Mouse (Mus musculus) liver, embryonic 14.5 days (tissue): Measurements from ENCODE around the gene Lrp5.
A peak's percentile ranks its signal among the peaks of the same experiment; 100 is the strongest.

ENCODE experiments used
- CTCF ChIP-seq: IDR thresholded peaks from 2 replicates; pipeline ENCODE4 v1.5.1; 2016; ENCODE audit warnings: antibody characterized with exemption, low read depth, control low read depth
- EP300 ChIP-seq: IDR thresholded peaks from 2 replicates; pipeline ENCODE4 v1.6.1; 2016; ENCODE audit warnings: antibody characterized with exemption, low read depth

DNA sequence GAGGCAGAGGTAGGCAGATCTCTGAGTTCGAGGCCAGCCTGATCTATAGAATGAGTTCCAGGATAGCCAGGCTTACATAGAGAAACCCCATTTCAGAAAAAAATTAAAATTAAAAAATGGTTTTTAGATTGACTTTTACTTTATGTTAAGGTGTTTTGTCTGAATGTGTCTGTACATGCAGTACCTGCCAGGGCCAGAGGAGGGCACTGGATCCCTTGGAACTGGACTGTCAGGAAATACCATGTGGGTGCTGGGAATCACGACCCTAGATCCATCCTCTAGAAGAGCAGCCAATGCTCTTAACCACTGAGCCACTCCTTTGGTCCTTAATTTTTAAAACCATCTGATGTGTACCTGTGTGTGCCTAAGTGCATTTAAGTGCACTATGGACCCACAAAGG is 67.0 kb downstream of the Lrp5 start:
- TF ChIP-seq EP300 (no peak), CTCF (peak; percentile 68)
